Mouse (Mus musculus) thymus, adult 2 months (tissue): ENCODE measurements at regions not wholly inside any gene's neighbourhood (a gene's known extent, or its start where the extent isn't known, plus 50 kb on each side); places are given as distances from the start of the nearest gene placed in this dataset.

Experiments
- DNase-seq: peaks from one replicate; pipeline ENCODE4 v3.0.0; 2021
- H3K27ac ChIP-seq: fragments of 200-500 bp; 2 replicates; pipeline ENCODE4 v1.5.1; 2012; ENCODE audit warnings: low read length, control low read depth; ENCODE audit not compliant: control insufficient read depth, insufficient read depth
- H3K27me3 ChIP-seq: fragments of 200-500 bp; 2 replicates; pipeline ENCODE4 v1.6.1; 2012; ENCODE audit warnings: mild to moderate bottlenecking, low read length, moderate library complexity, mixed read lengths; ENCODE audit not compliant: control insufficient read depth, insufficient read depth
- H3K36me3 ChIP-seq: fragments of 200-500 bp; 2 replicates; pipeline ENCODE4 v1.6.1; 2012; ENCODE audit warnings: mild to moderate bottlenecking, low read length, moderate library complexity; ENCODE audit not compliant: control insufficient read depth, insufficient read depth
- H3K4me1 ChIP-seq: fragments of 200-500 bp; replicated peaks from 2 replicates; pipeline ENCODE4 v1.6.1; 2012; ENCODE audit warnings: low read length; ENCODE audit not compliant: control insufficient read depth, insufficient read depth
- H3K4me3 ChIP-seq: fragments of 200-500 bp; 2 replicates; pipeline ENCODE4 v1.5.1; 2012; ENCODE audit warnings: mild to moderate bottlenecking, low read length, control low read depth, moderate library complexity; ENCODE audit not compliant: control insufficient read depth, insufficient read depth
- CTCF ChIP-seq: fragments of 200-500 bp; IDR thresholded peaks from 2 replicates; pipeline ENCODE4 v1.5.1; 2012; ENCODE audit warnings: mild to moderate bottlenecking, control low read depth, low read length, moderate library complexity, borderline replicate concordance; ENCODE audit not compliant: control insufficient read depth, poor library complexity, insufficient read depth; ENCODE audit errors: extremely low read depth
- POLR2A ChIP-seq: fragments of 200-500 bp; IDR thresholded peaks from 2 replicates; pipeline ENCODE4 v1.6.1; 2012; ENCODE audit warnings: mild to moderate bottlenecking, low read length, control low read depth, moderate library complexity; ENCODE audit not compliant: control insufficient read depth, poor library complexity, insufficient read depth; ENCODE audit errors: extremely low read depth
- WGBS: fragments of 180-500 bp; shearing (Covaris S2); methylation state at CpG from one replicate; pipeline ENCODE4 v1.1.7; 2018; 5-methylcytosine and 5-hydroxymethylcytosine counted together

DNA sequence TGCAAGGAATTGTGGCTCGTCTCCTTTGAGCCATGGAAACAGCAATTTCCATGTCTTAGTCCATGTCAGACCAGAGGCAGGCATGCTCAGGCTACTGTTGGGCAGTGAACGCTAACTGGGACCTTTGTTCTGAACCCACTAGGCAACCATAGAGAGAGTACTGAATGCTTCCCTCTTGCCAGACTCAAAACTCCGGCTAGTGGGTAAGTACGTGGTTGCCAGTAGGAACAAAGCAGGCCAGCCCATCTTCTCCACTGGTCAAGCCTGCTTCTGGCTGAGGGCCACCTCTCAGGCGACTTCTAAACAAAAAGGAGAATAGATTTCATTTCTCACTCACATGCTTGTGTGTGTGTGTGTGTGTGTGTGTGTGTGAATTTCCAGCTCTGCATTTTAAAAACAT, 163.8 kb upstream of the Maf start:
- H3K4me1 ChIP-seq = no peaks in the 10 kb centered on the region
- no peak overlapping the region for H3K4me3 ChIP-seq
- H3K27me3 ChIP-seq = no peaks in the 10 kb centered on the region
- TF ChIP-seq POLR2A = no peak
- no peak for TF ChIP-seq CTCF
- 88% methylated on average over 5 of the region's 5 CpGs for WGBS
- DNase-seq = no peak
- no peak overlapping the region for H3K27ac ChIP-seq
- H3K36me3 ChIP-seq = no peaks in the 10 kb centered on the region

GRCm38 (mm10) chr8:115861381-115861780, 153.8 kb upstream of the Maf start:
- Histone ChIP-seq H3K27me3 (no peaks in the 10 kb centered on the region), H3K4me3 (no peak overlapping the region), H3K4me1 (no peaks in the 10 kb centered on the region), H3K27ac (no peak overlapping the region), H3K36me3 (no peaks in the 10 kb centered on the region)
- TF ChIP-seq POLR2A = no peak
- TF ChIP-seq CTCF = no peak
- 92% methylated on average over 3 of the region's 3 CpGs for WGBS
- DNase-seq = no peak

GRCm38 (mm10) chr8:115859406-115859805, 151.8 kb upstream of the Maf start:
- no peaks in the 10 kb centered on the region for H3K36me3 ChIP-seq
- no peak for DNase-seq

GRCm38 (mm10) chr8:115856816-115857215, 149.2 kb upstream of the Maf start:
- Histone ChIP-seq H3K36me3 (no peaks in the 10 kb centered on the region), H3K4me1 (no peaks in the 10 kb centered on the region), H3K27me3 (no peaks in the 10 kb centered on the region), H3K27ac (no peak overlapping the region), H3K4me3 (no peak overlapping the region)
- TF ChIP-seq POLR2A (no peak), CTCF (no peak)
- no peak for DNase-seq
- WGBS = 94% methylated on average over 10 of the region's 10 CpGs

More at GRCm38 (mm10) chr8:115859406-115859805, 151.8 kb upstream of the Maf start:
- Histone ChIP-seq H3K4me1 (no peaks in the 10 kb centered on the region), H3K27ac (no peak overlapping the region), H3K27me3 (no peaks in the 10 kb centered on the region), H3K4me3 (no peak overlapping the region)
- WGBS = 97% methylated on average over 8 of the region's 8 CpGs
- no peak for TF ChIP-seq CTCF
- no peak for TF ChIP-seq POLR2A

DNA sequence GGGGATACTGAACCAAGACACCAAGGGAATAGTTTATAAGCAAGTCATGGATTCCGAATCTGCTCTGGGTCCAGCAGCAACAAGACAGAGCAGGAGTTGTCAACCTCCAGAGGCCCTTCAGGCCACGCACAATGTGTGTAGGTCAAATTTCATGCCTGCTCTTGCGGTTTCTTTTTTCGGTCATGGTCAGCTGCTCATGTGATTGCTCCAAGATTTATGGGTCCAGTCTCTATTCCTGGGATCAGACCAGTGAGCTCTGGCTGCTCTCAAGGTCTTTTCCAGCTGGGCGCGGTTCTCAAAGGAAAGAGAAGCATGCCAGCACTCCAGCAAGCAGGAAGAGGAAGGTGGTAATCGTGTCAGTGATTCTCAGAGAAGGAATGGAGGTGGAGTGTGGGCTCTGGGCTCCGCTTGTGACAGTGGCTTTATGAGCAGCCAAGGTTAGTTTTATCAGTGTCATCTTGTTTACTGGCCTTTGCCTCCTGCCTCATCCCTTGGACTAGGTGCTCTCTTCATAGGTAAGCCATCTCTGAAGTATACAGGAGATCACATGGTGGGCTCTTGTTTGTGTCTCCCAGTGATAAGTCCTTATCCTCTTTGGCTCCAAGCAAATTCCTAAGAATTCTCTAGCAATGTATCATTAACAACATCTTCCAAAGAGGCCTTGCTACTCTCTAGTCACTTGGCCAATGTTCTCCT, 148.5 kb upstream of the Maf start:
- Histone ChIP-seq H3K36me3 (no peaks in the 10 kb centered on the region), H3K27ac (no peak overlapping the region), H3K4me1 (no peaks in the 10 kb centered on the region), H3K27me3 (no peaks in the 10 kb centered on the region), H3K4me3 (no peak overlapping the region)
- 89% methylated on average over 8 of the region's 8 CpGs for WGBS
- no peak for DNase-seq
- TF ChIP-seq POLR2A = no peak
- no peak for TF ChIP-seq CTCF

DNA sequence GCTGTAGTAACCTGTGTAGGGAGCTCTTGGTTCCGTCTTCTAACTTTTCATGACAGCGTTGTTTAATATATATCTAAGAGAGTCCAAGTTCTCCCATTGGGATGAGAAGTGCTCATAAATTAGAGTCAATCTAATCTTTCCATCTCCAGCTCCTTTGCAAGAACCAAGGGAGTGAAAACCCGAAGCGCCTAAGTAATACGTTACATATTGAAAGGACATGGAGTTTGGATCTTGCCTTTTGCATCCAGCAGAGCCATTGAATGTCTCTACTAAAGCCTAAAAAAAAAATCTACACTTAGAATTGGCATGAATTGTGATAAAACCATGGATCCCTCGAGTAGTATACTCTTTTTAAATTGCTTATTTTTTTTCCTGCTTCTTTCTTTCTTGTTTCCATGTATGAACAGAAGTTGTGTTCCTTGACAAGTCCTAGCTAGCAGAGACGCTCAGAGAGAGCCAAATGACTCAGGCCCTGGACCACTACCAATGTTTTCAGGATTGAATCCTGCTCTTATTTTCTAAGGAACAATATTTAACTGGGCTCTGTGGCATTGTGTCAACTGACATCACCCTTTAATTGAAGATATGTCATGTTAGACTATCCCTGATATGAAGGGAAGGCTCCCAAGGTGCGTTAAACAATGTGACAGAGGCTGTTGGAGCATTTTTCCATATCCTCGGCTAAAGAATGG, 146.8 kb upstream of the Maf start:
- no peaks in the 10 kb centered on the region for H3K4me1 ChIP-seq
- no peak overlapping the region for H3K4me3 ChIP-seq
- DNase-seq = no peak
- TF ChIP-seq POLR2A (no peak), CTCF (no peak)
- no peak overlapping the region for H3K27ac ChIP-seq
- WGBS = 90% methylated on average over 9 of the region's 9 CpGs
- H3K27me3 ChIP-seq = no peaks in the 10 kb centered on the region
- no peaks in the 10 kb centered on the region for H3K36me3 ChIP-seq

- Histone ChIP-seq H3K4me1 (no peaks in the 10 kb centered on the region), H3K36me3 (no peaks in the 10 kb centered on the region), H3K27me3 (no peaks in the 10 kb centered on the region), H3K4me3 (no peak overlapping the region), H3K27ac (no peak overlapping the region)
- DNase-seq = no peak
- no peak for TF ChIP-seq CTCF
- no peak for TF ChIP-seq POLR2A
- WGBS = 88% methylated on average over 1 of the region's 1 CpGs
Observed at GRCm38 (mm10) chr8:115850552-115850951, 143.0 kb upstream of the Maf start.
